Mouse (Mus musculus): ENCODE data around the gene Gm17555.

- TF ChIP-seq NRF1 (IDR thresholded peaks at IDR 0.05; ENCODE audit: insufficient read depth, low read depth, low read length, poor library complexity, severe bottlenecking) (no peak), HCFC1 (IDR thresholded peaks at IDR 0.05; ENCODE audit: low read depth, low read length) (no peak), CTCF (IDR thresholded peaks at IDR 0.05 in 2 of 3, conservative IDR thresholded peaks at IDR 0.05 in 1 of 3; ENCODE audit: control insufficient read depth in 1 of 3, insufficient read depth in 1 of 3, low read depth in 2 of 3, low read length in 3 of 3, poor library complexity in 1 of 3, severe bottlenecking in 1 of 3) (no peak), ETS1 (IDR thresholded peaks at IDR 0.05; ENCODE audit: low read depth, low read length) (no peak)
These were observed 15.9 kb upstream of the Gm17555 start for GRCm38 (mm10) chr2:126198971-126199370.
